Mouse (Mus musculus) liver, adult 2 months (tissue): ENCODE measurements around the gene Kcnh1.

ENCODE experiments used
- CTCF ChIP-seq: fragments of 200-500 bp; IDR thresholded peaks from 2 replicates; pipeline ENCODE4 v1.5.1; 2011; ENCODE audit warnings: low read depth, low read length, control low read depth
- POLR2A ChIP-seq: fragments of 200-500 bp; IDR thresholded peaks from 2 replicates; pipeline ENCODE4 v1.6.1; 2011; ENCODE audit warnings: low read length, control low read depth; ENCODE audit not compliant: insufficient read depth; ENCODE audit errors: extremely low read depth

- TF ChIP-seq CTCF (no peak), POLR2A (no peak)
Observed at GRCm38 (mm10) chr1:192378546-192379075, 188.0 kb downstream of the Kcnh1 start.
